Mouse (Mus musculus) intestine, postnatal 0 days (tissue): ENCODE data around the gene Hcn2. TPM values are rescaled to one million over a fixed set of nuclear protein-coding genes. Genes with fewer than 3 reads are reported as not detected.
A peak's percentile ranks its signal among the peaks of the same experiment; 100 is the strongest.

Experiments used
- ATAC-seq: fragments of 200-750 bp; cut with Nextera tagmentation; 2 replicates; pipeline ENCODE4 v1.8.0; 2017; ENCODE audit warnings: mild to moderate bottlenecking, moderate TSS enrichment, moderate library complexity
- H3K27ac ChIP-seq: fragments of 300-500 bp; sonication (generic); 2 replicates; pipeline ENCODE4 v1.5.1; 2014; ENCODE audit warnings: mild to moderate bottlenecking, low read depth, low read length, moderate library complexity
- H3K27me3 ChIP-seq: fragments of 300-500 bp; sonication (generic); replicated peaks from 2 replicates; pipeline ENCODE4 v1.6.1; 2014; ENCODE audit warnings: low read length, mixed read lengths; ENCODE audit not compliant: control insufficient read depth, insufficient read depth
- H3K36me3 ChIP-seq: fragments of 300-500 bp; sonication (generic); 2 replicates; pipeline ENCODE4 v1.6.1; 2014; ENCODE audit warnings: mild to moderate bottlenecking, moderate library complexity; ENCODE audit not compliant: control insufficient read depth, insufficient read depth
- H3K4me1 ChIP-seq: fragments of 300-500 bp; sonication (generic); replicated peaks from 2 replicates; pipeline ENCODE4 v1.6.1; 2014; ENCODE audit warnings: antibody characterized with exemption, low read length, mixed read lengths; ENCODE audit not compliant: control insufficient read depth, insufficient read depth
- H3K4me2 ChIP-seq: fragments of 300-500 bp; sonication (generic); replicated peaks from 2 replicates; pipeline ENCODE4 v1.6.1; 2014; ENCODE audit warnings: low read depth, mild to moderate bottlenecking, moderate library complexity
- H3K4me3 ChIP-seq: fragments of 300-500 bp; sonication (generic); 2 replicates; pipeline ENCODE4 v1.5.1; 2014; ENCODE audit warnings: low read depth, low read length
- H3K9ac ChIP-seq: fragments of 300-500 bp; sonication (generic); 2 replicates; pipeline ENCODE4 v1.6.1; 2014; ENCODE audit warnings: mild to moderate bottlenecking, low read depth, low read length
- H3K9me3 ChIP-seq: fragments of 300-500 bp; sonication (generic); 2 replicates; pipeline ENCODE4 v1.6.1; 2016; ENCODE audit warnings: mixed run types; ENCODE audit not compliant: control insufficient read depth
- CTCF ChIP-seq: sonication (generic); IDR thresholded peaks from 2 replicates; pipeline ENCODE4 v1.5.1; 2016; ENCODE audit warnings: low read depth, mild to moderate bottlenecking, control low read depth, antibody characterized with exemption, moderate library complexity
- WGBS: fragments of 180-500 bp; shearing (Covaris S2); extraction: QIAGEN DNeasy Blood & Tissue Kit; methylation state at CpG from one replicate; pipeline ENCODE4 v1.1.7; 2014; 5-methylcytosine and 5-hydroxymethylcytosine counted together
- polyA plus RNA-seq: library from polyadenylated mRNA; unstranded; fragments of >200 nt; fragmentation: Nextera tagmentation; extraction: Ambion mirVana; gene quantifications from 2 replicates; pipeline ENCODE4 v1.2.1, GENCODE M21; 2015

Gene Hcn2
- polyA plus RNA-seq, 1 experiment from 2014 or later: 0.38 TPM

- H3K27ac ChIP-seq: no peak overlapping the region
- H3K4me2 ChIP-seq: no peak overlapping the region; the same call in 1 of the 2 replicates
- H3K9me3 ChIP-seq: no peaks in the 10 kb centered on the region
- no peaks in the 10 kb centered on the region for H3K36me3 ChIP-seq
- no peaks in the 10 kb centered on the region for H3K27me3 ChIP-seq
- H3K4me3 ChIP-seq: no peak overlapping the region
- ATAC-seq: no peak
- peaks cover 4% of the 10 kb centered on the region; the same call in 1 of the 2 replicates for H3K4me1 ChIP-seq
- WGBS: 3% methylated on average over 5 of the region's 5 CpGs
- TF ChIP-seq CTCF: peak; percentile 96
- H3K9ac ChIP-seq: no peak overlapping the region
Measured at GRCm38 (mm10) chr10:79768400-79768799, 52.0 kb downstream of the Hcn2 start.

GRCm38 (mm10) chr10:79769329-79769728 lies 52.9 kb downstream of the Hcn2 start:
- Histone ChIP-seq H3K27me3 (no peaks in the 10 kb centered on the region), H3K4me1 (peaks cover 4% of the 10 kb centered on the region; the same call in 1 of the 2 replicates), H3K4me2 (no peak overlapping the region), H3K4me3 (no peak overlapping the region), H3K9ac (no peak overlapping the region), H3K9me3 (no peaks in the 10 kb centered on the region), H3K27ac (no peak overlapping the region), H3K36me3 (no peaks in the 10 kb centered on the region)
- no peak for ATAC-seq
- 38% methylated on average over 4 of the region's 4 CpGs for WGBS
- no peak for TF ChIP-seq CTCF

- Histone ChIP-seq H3K36me3 (no peaks in the 10 kb centered on the region), H3K9ac (no peak overlapping the region), H3K9me3 (0 out of 2 replicates have a peak, but pooled peaks cover 4% of the 10 kb centered on the region), H3K27ac (no peak overlapping the region), H3K4me3 (no peak overlapping the region), H3K4me1 (no peaks in the 10 kb centered on the region), H3K27me3 (no peaks in the 10 kb centered on the region), H3K4me2 (no peak overlapping the region)
- peak; percentile 44 for TF ChIP-seq CTCF
- 89% methylated on average over 3 of the region's 3 CpGs for WGBS
- no peak for ATAC-seq
Measured at GRCm38 (mm10) chr10:79772320-79772719, 55.9 kb downstream of the Hcn2 start.

GRCm38 (mm10) chr10:79773208-79773607 lies 56.8 kb downstream of the Hcn2 start:
- 0 out of 2 replicates have a peak, but pooled peaks cover 4% of the 10 kb centered on the region for H3K9me3 ChIP-seq
- H3K4me3 ChIP-seq: no peak overlapping the region
- no peaks in the 10 kb centered on the region for H3K27me3 ChIP-seq
- no peak overlapping the region for H3K27ac ChIP-seq
- no peak for TF ChIP-seq CTCF
- H3K9ac ChIP-seq: no peak overlapping the region
- no peak for ATAC-seq
- H3K4me1 ChIP-seq: no peaks in the 10 kb centered on the region
- H3K36me3 ChIP-seq: no peaks in the 10 kb centered on the region
- 86% methylated on average over 2 of the region's 2 CpGs for WGBS
- H3K4me2 ChIP-seq: no peak overlapping the region

GRCm38 (mm10) chr10:79774486-79775279 lies 58.2 kb downstream of the Hcn2 start:
- Histone ChIP-seq H3K4me1 (no peaks in the 10 kb centered on the region), H3K27me3 (no peaks in the 10 kb centered on the region), H3K9me3 (0 out of 2 replicates have a peak, but pooled peaks cover 4% of the 10 kb centered on the region), H3K36me3 (no peaks in the 10 kb centered on the region), H3K27ac (no peak overlapping the region), H3K9ac (no peak overlapping the region), H3K4me2 (no peak overlapping the region), H3K4me3 (no peak overlapping the region)
- WGBS: 62% methylated on average over 5 of the region's 5 CpGs
- no peak for ATAC-seq
- TF ChIP-seq CTCF: peak; percentile 53

GRCm38 (mm10) chr10:79777103-79777531 lies 60.7 kb downstream of the Hcn2 start, which contains the start of gene Fstl3:
TSS of gene Fstl3 (plus strand) at chr10:79777272.
- no peak within 1 kb of the TSS for H3K9ac ChIP-seq
- H3K4me1 ChIP-seq: no peaks in the 10 kb centered on the region; the same call in 1 of the 2 replicates
- H3K4me3 ChIP-seq: peak within 1 kb of the TSS; percentile 36
- H3K9me3 ChIP-seq: 0 out of 2 replicates have a peak, but pooled peaks cover 4% of the 10 kb centered on the region
- 0 out of 2 replicates have a peak within 1 kb of the TSS, but pooled peaks have one; percentile 1 for H3K27ac ChIP-seq
- H3K4me2 ChIP-seq: peak within 1 kb of the TSS; percentile 65
- H3K36me3 ChIP-seq: no peaks in the 10 kb centered on the region
- 0 out of 2 replicates have a peak, but pooled peaks have one; percentile 2 for TF ChIP-seq CTCF
- 2% methylated on average over 39 of the region's 39 CpGs for WGBS
- no peaks in the 10 kb centered on the region for H3K27me3 ChIP-seq
- ATAC-seq: no peak
